Mouse (Mus musculus): ENCODE data around the gene Hnrnpa0. TPM values are rescaled to one million over a fixed set of nuclear protein-coding genes. Genes with fewer than 3 reads are reported as not detected.

Gene Hnrnpa0
- total RNA-seq, 1 experiment from 2014 or later, result 55.9 TPM

GRCm38 (mm10) chr13:58083521-58083920 lies 44.8 kb downstream of the Hnrnpa0 start:
- no peak for ATAC-seq (ENCODE audit: extremely low read depth, insufficient number of reproducible peaks, low FRiP score, poor library complexity, severe bottlenecking)

GRCm38 (mm10) chr13:58083048-58083447 lies 45.3 kb downstream of the Hnrnpa0 start:
- no peak for ATAC-seq (ENCODE audit: extremely low read depth, insufficient number of reproducible peaks, low FRiP score, poor library complexity, severe bottlenecking)

- ATAC-seq (ENCODE audit: extremely low read depth, insufficient number of reproducible peaks, low FRiP score, poor library complexity, severe bottlenecking), result no peak
Observed at GRCm38 (mm10) chr13:58078361-58078760, 50.0 kb downstream of the Hnrnpa0 start.

Other genes with a start within 250 kb of the Hnrnpa0 start
- gene Spock1, start 220.2 kb downstream of the Hnrnpa0 start, total RNA-seq (2017), result not detected in 2 replicates
- gene Klhl3, start 15.0 kb downstream of the Hnrnpa0 start, total RNA-seq (2017), result 0.47 and 0.49 TPM in 2 replicates
- 85.7 and 88.8 TPM in 2 replicates for gene Idnk, start 29.1 kb upstream of the Hnrnpa0 start, total RNA-seq (2017)
- gene Ubqln1, start 87.1 kb upstream of the Hnrnpa0 start, total RNA-seq (2017), result 61.6 and 62.0 TPM in 2 replicates
- 1.4 and 2.2 TPM in 2 replicates for gene Gkap1, start 147.1 kb upstream of the Hnrnpa0 start, total RNA-seq (2017)
- not detected in 2 replicates for gene Kif27, start 230.6 kb upstream of the Hnrnpa0 start, total RNA-seq (2017)